Mouse (Mus musculus) neural tube, embryonic 11.5 days (tissue): ENCODE data around the gene Slc37a1. TPM values are rescaled to one million over a fixed set of nuclear protein-coding genes. Genes with fewer than 3 reads are reported as not detected.

ENCODE experiments used
- ATAC-seq: fragments of 200-750 bp; cut with Nextera tagmentation; 2 replicates; pipeline ENCODE4 v1.8.0; 2017; ENCODE audit warnings: moderate number of reproducible peaks, mild to moderate bottlenecking, moderate TSS enrichment, moderate library complexity; ENCODE audit not compliant: insufficient read depth, low FRiP score, low TSS enrichment
- DNase-seq: peaks from one replicate; pipeline ENCODE4 v3.0.0-alpha.2; 2015; ENCODE audit warnings: low spot score
- H3K27ac ChIP-seq: fragments of 300-500 bp; sonication (generic); 2 replicates; pipeline ENCODE4 v1.5.1; 2014; ENCODE audit warnings: low read depth, mild to moderate bottlenecking, low read length
- H3K27me3 ChIP-seq: fragments of 300-500 bp; sonication (generic); 2 replicates; pipeline ENCODE4 v1.6.1; 2014; ENCODE audit warnings: mild to moderate bottlenecking, low read length, mixed read lengths; ENCODE audit not compliant: control insufficient read depth, insufficient read depth
- H3K36me3 ChIP-seq: fragments of 300-500 bp; sonication (generic); 2 replicates; pipeline ENCODE4 v1.6.1; 2014; ENCODE audit warnings: mild to moderate bottlenecking, low read length, moderate library complexity, mixed read lengths; ENCODE audit not compliant: control insufficient read depth, insufficient read depth
- H3K4me1 ChIP-seq: fragments of 300-500 bp; sonication (generic); 2 replicates; pipeline ENCODE4 v1.6.1; 2014; ENCODE audit warnings: low read length, mixed read lengths; ENCODE audit not compliant: control insufficient read depth, insufficient read depth
- H3K4me2 ChIP-seq: fragments of 300-500 bp; sonication (generic); 2 replicates; pipeline ENCODE4 v1.6.1; 2014; ENCODE audit warnings: low read depth, mild to moderate bottlenecking, moderate library complexity
- H3K4me3 ChIP-seq: fragments of 300-500 bp; sonication (generic); 2 replicates; pipeline ENCODE4 v1.5.1; 2014; ENCODE audit warnings: low read depth, low read length
- H3K9ac ChIP-seq: fragments of 300-500 bp; sonication (generic); 2 replicates; pipeline ENCODE4 v1.6.1; 2014; ENCODE audit warnings: mild to moderate bottlenecking, low read length
- H3K9me3 ChIP-seq: fragments of 300-500 bp; sonication (generic); 2 replicates; pipeline ENCODE4 v1.6.1; 2016; ENCODE audit warnings: low read length; ENCODE audit not compliant: control insufficient read depth
- WGBS: fragments of 180-500 bp; shearing (Covaris S2); extraction: QIAGEN DNeasy Blood & Tissue Kit; methylation state at CpG from one replicate; pipeline ENCODE4 v1.1.7; 2014; 5-methylcytosine and 5-hydroxymethylcytosine counted together
- polyA plus RNA-seq: library from polyadenylated mRNA; unstranded; fragments of >200 nt; fragmentation: Nextera tagmentation; extraction: Ambion mirVana; gene quantifications from 2 replicates; pipeline ENCODE4 v1.2.1, GENCODE M21; 2014

Slc37a1 gene
- polyA plus RNA-seq, 1 experiment from 2014 or later = 13.9 TPM

GRCm38 (mm10) chr17:31391462-31391861 lies 104.9 kb downstream of the Slc37a1 start:
- Histone ChIP-seq H3K36me3 (no peaks in the 10 kb centered on the region), H3K9ac (no peak overlapping the region), H3K4me2 (no peak overlapping the region), H3K4me1 (peaks cover 6% of the 10 kb centered on the region), H3K9me3 (no peaks in the 10 kb centered on the region), H3K4me3 (no peak overlapping the region), H3K27ac (no peak overlapping the region), H3K27me3 (no peaks in the 10 kb centered on the region)
- ATAC-seq = no peak
- 68% methylated on average over 3 of the region's 3 CpGs for WGBS
- DNase-seq = no peak

GRCm38 (mm10) chr17:31392041-31392440 lies 105.4 kb downstream of the Slc37a1 start:
- Histone ChIP-seq H3K4me1 (peaks cover under 1% of the 10 kb centered on the region), H3K4me3 (no peak overlapping the region), H3K9ac (no peak overlapping the region), H3K9me3 (no peaks in the 10 kb centered on the region), H3K36me3 (no peaks in the 10 kb centered on the region), H3K4me2 (no peak overlapping the region), H3K27me3 (no peaks in the 10 kb centered on the region), H3K27ac (no peak overlapping the region)
- DNase-seq = no peak
- ATAC-seq = no peak
- 82% methylated on average over 5 of the region's 5 CpGs for WGBS

GRCm38 (mm10) chr17:31393811-31394210 lies 107.2 kb downstream of the Slc37a1 start:
- no peak overlapping the region for H3K9ac ChIP-seq
- 78% methylated on average over 2 of the region's 2 CpGs for WGBS
- DNase-seq = no peak
- H3K27me3 ChIP-seq = no peaks in the 10 kb centered on the region
- H3K36me3 ChIP-seq = no peaks in the 10 kb centered on the region
- H3K4me1 ChIP-seq = no peaks in the 10 kb centered on the region
- no peak overlapping the region for H3K4me3 ChIP-seq
- H3K4me2 ChIP-seq = no peak overlapping the region
- H3K9me3 ChIP-seq = no peaks in the 10 kb centered on the region
- ATAC-seq = no peak
- H3K27ac ChIP-seq = no peak overlapping the region

- ATAC-seq (no peak), DNase-seq (no peak)
- Histone ChIP-seq H3K4me2 (no peak overlapping the region), H3K27me3 (no peaks in the 10 kb centered on the region), H3K36me3 (0 out of 2 replicates have a peak, but pooled peaks cover 2% of the 10 kb centered on the region), H3K4me3 (no peak overlapping the region), H3K4me1 (0 out of 2 replicates have a peak, but pooled peaks cover 1% of the 10 kb centered on the region), H3K9me3 (no peaks in the 10 kb centered on the region), H3K9ac (no peak overlapping the region), H3K27ac (no peak overlapping the region)
- 88% methylated on average over 6 of the region's 6 CpGs for WGBS
Observed at GRCm38 (mm10) chr17:31400294-31400693, 113.7 kb downstream of the Slc37a1 start.

Other genes starting within 250 kb of the Slc37a1 start
- 8.5 and 9.7 TPM in 2 replicates for gene Abcg1, start 229.1 kb upstream of the Slc37a1 start, polyA plus RNA-seq
- 0.53 TPM in 1 of 2 replicates, not detected in the other for gene Tff3, start 157.1 kb upstream of the Slc37a1 start, polyA plus RNA-seq
- not detected in 2 replicates for gene Tff2, start 142.5 kb upstream of the Slc37a1 start, polyA plus RNA-seq
- gene Tff1, start 121.5 kb upstream of the Slc37a1 start, polyA plus RNA-seq = not detected in 2 replicates
- not detected in 2 replicates for gene Tmprss3, start 87.8 kb upstream of the Slc37a1 start, polyA plus RNA-seq
- gene Ubash3a, start 78.9 kb upstream of the Slc37a1 start, polyA plus RNA-seq = 0.42 and 1.3 TPM in 2 replicates
- gene Rsph1, start 9.4 kb upstream of the Slc37a1 start, polyA plus RNA-seq = 0.95 and 1.7 TPM in 2 replicates
- 34.5 and 35.5 TPM in 2 replicates for gene Pde9a, start 99.4 kb downstream of the Slc37a1 start, polyA plus RNA-seq
- 40.1 and 42.5 TPM in 2 replicates for gene Wdr4, start 233.2 kb downstream of the Slc37a1 start, polyA plus RNA-seq
- 250 and 260 TPM in 2 replicates for gene Ndufv3, start 233.3 kb downstream of the Slc37a1 start, polyA plus RNA-seq